Mouse (Mus musculus) forebrain, embryonic 11.5 days (tissue): ENCODE data around the gene Tnnt1. TPM values are rescaled to one million over a fixed set of nuclear protein-coding genes. Genes with fewer than 3 reads are reported as not detected.

Experiments used
- ATAC-seq: fragments of 200-750 bp; cut with Nextera tagmentation; replicated peaks from 2 replicates; pipeline ENCODE4 v1.8.0; 2017; ENCODE audit warnings: moderate TSS enrichment; ENCODE audit not compliant: low FRiP score
- DNase-seq: peaks from one replicate; pipeline ENCODE4 v3.0.0-alpha.2; 2017; ENCODE audit warnings: low spot score
- H3K27ac ChIP-seq: fragments of 300-500 bp; sonication (generic); 2 replicates; pipeline ENCODE4 v1.5.1; 2014; ENCODE audit warnings: low read depth, low read length
- H3K27me3 ChIP-seq: fragments of 300-500 bp; sonication (generic); 2 replicates; pipeline ENCODE4 v1.6.1; 2014; ENCODE audit warnings: mild to moderate bottlenecking, low read length, mixed read lengths; ENCODE audit not compliant: control insufficient read depth, insufficient read depth
- H3K36me3 ChIP-seq: fragments of 300-500 bp; sonication (generic); 2 replicates; pipeline ENCODE4 v1.6.1; 2014; ENCODE audit warnings: mild to moderate bottlenecking, low read length, moderate library complexity, mixed read lengths; ENCODE audit not compliant: control insufficient read depth, insufficient read depth
- H3K4me1 ChIP-seq: fragments of 300-500 bp; sonication (generic); replicated peaks from 2 replicates; pipeline ENCODE4 v1.6.1; 2014; ENCODE audit warnings: low read length, mixed read lengths; ENCODE audit not compliant: control insufficient read depth, insufficient read depth
- H3K4me2 ChIP-seq: fragments of 300-500 bp; sonication (generic); 2 replicates; pipeline ENCODE4 v1.6.1; 2014; ENCODE audit warnings: low read depth, mild to moderate bottlenecking, low read length, moderate library complexity, mixed read lengths; ENCODE audit not compliant: severe bottlenecking
- H3K4me3 ChIP-seq: fragments of 300-500 bp; sonication (generic); 2 replicates; pipeline ENCODE4 v1.5.1; 2014; ENCODE audit warnings: low read depth, low read length
- H3K9ac ChIP-seq: fragments of 300-500 bp; sonication (generic); 2 replicates; pipeline ENCODE4 v1.6.1; 2014; ENCODE audit warnings: low read length
- H3K9me3 ChIP-seq: fragments of 300-500 bp; sonication (generic); 2 replicates; pipeline ENCODE4 v1.6.1; 2016; ENCODE audit warnings: low read length, mixed read lengths; ENCODE audit not compliant: control insufficient read depth
- WGBS: fragments of 180-500 bp; shearing (Covaris S2); extraction: QIAGEN DNeasy Blood & Tissue Kit; methylation state at CpG from one replicate; pipeline ENCODE4 v1.1.7; 2014; 5-methylcytosine and 5-hydroxymethylcytosine counted together
- polyA plus RNA-seq: library from polyadenylated mRNA; unstranded; fragments of >200 nt; fragmentation: Nextera tagmentation; extraction: Ambion mirVana; gene quantifications from 2 replicates; pipeline ENCODE4 v1.2.1, GENCODE M21; 2014

Gene Tnnt1
- polyA plus RNA-seq, 1 experiment from 2014 or later: 4.2 TPM

GRCm38 (mm10) chr7:4503100-4503499 is 13.1 kb downstream of the Tnnt1 start:
- H3K36me3 ChIP-seq: no peaks in the 10 kb centered on the region
- no peak overlapping the region for H3K4me2 ChIP-seq
- H3K9me3 ChIP-seq: no peaks in the 10 kb centered on the region
- no peak overlapping the region for H3K4me3 ChIP-seq
- no peak overlapping the region for H3K27ac ChIP-seq
- WGBS: 77% methylated on average over 4 of the region's 4 CpGs
- peaks cover 20% of the 10 kb centered on the region for H3K4me1 ChIP-seq
- H3K9ac ChIP-seq: no peak overlapping the region
- ATAC-seq (no peak), DNase-seq (no peak)
- H3K27me3 ChIP-seq: no peaks in the 10 kb centered on the region

DNA sequence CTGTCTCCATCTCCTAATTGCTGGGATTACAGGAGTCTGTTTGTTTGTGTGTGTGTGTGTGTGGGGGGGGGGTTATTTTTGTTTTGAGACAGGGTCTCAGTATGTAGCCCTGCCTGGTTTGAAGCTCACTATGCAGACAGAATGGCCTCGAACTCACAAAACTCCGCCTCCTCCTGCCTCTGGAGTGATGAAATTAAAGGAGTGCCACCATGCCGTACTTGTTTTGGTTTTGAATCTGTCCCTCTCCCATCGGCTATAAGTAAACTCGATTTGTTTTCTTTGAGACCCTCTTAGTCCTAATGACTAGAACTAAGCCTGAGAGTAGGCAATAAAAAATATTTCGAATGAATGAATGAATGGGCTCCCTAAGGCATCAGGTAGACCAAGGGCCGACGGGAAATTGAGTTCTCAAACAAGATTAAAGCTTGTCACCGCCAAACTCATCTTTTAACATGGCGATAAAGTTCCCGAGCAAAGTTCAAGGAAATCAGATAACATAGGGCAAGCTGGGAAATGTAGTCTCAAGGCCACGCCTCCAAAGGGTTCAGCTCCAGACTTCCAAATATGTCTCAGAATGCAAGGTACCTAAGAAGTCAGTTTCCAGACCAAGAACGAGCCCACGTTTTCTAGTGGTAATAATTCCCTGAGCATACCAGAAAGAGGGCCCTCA is 13.6 kb downstream of the Tnnt1 start:
- Histone ChIP-seq H3K4me2 (peak overlapping the region; percentile 95), H3K27me3 (no peaks in the 10 kb centered on the region), H3K9ac (peak overlapping the region; percentile 85), H3K4me1 (peaks cover 20% of the 10 kb centered on the region), H3K27ac (no peak overlapping the region), H3K9me3 (no peaks in the 10 kb centered on the region), H3K36me3 (no peaks in the 10 kb centered on the region), H3K4me3 (peak overlapping the region; percentile 88)
- 16% methylated on average over 14 of the region's 14 CpGs for WGBS
- no peak for DNase-seq
- ATAC-seq: peak; percentile 7; the same call in 1 of the 2 replicates

DNA sequence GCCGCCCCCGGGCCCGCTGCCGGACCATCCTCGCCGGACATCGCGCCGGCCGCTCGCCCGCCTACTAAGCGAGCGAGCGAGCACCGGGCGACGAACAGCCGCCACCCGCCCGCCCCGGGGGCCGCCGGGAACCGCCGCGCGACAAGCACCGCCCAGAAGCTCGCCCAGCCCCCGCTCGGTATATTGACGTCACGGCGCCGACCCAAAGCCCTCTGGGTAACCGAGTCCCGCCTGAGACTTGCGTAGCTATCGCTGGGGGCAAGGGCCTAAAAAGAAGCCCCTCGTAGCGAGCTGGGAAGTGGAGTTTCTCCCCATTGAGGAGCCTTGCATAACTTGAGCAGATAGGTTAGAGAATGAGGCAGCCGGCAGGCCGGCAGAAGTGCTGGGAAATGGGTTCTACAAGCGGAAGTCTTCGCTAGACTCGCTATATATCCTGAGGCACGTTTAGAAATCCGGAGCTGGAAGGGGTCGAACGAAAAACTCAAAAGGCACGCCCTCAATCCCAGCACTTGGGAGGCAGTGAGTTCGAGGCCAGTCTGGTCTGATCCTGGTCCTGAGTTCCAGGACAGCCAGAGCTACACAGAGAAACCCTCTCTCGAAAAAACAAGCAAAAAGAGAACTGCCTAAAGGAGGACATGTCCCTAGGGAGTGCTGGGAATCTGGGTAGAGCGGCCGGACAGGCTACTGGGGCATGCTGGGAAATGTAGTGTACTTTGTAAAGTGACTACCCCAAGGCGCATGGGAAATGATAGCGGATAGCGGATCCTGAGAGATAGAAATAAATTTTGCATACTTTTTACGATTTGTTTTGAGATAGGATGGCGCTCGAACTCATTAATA is 14.4 kb downstream of the Tnnt1 start, which contains the start of gene Ppp1r12c:
TSS of gene Ppp1r12c (minus strand) at position 123 of the 840 bp plus-strand sequence.
- ATAC-seq: peak; percentile 95
- H3K4me2 ChIP-seq: peak within 1 kb of the TSS; percentile 95
- H3K27ac ChIP-seq: peak within 1 kb of the TSS; percentile 74
- H3K4me3 ChIP-seq: peak within 1 kb of the TSS; percentile 88
- WGBS: under 1% methylated on average over 56 of the region's 62 CpGs
- H3K4me1 ChIP-seq: peaks cover 20% of the 10 kb centered on the region
- no peaks in the 10 kb centered on the region for H3K9me3 ChIP-seq
- no peaks in the 10 kb centered on the region for H3K36me3 ChIP-seq
- H3K9ac ChIP-seq: peak within 1 kb of the TSS; percentile 85
- H3K27me3 ChIP-seq: no peaks in the 10 kb centered on the region
- peak; percentile 96 for DNase-seq

- Histone ChIP-seq H3K36me3 (no peaks in the 10 kb centered on the region; the same call in 1 of the 2 replicates), H3K4me1 (peaks cover 20% of the 10 kb centered on the region), H3K4me2 (peak overlapping the region; percentile 95), H3K4me3 (peak overlapping the region; percentile 88), H3K27me3 (no peaks in the 10 kb centered on the region), H3K9ac (peak overlapping the region; percentile 85), H3K27ac (peak overlapping the region; percentile 34; the same call in 1 of the 2 replicates), H3K9me3 (no peaks in the 10 kb centered on the region)
- peak; percentile 78 for DNase-seq
- peak; percentile 52 for ATAC-seq
- under 1% methylated on average over 52 of the region's 52 CpGs for WGBS
Observed at GRCm38 (mm10) chr7:4500892-4501471, 15.2 kb downstream of the Tnnt1 start.

- DNase-seq: no peak
- WGBS: 94% methylated on average over 4 of the region's 4 CpGs
- Histone ChIP-seq H3K36me3 (no peaks in the 10 kb centered on the region; the same call in 1 of the 2 replicates), H3K4me1 (peaks cover 20% of the 10 kb centered on the region), H3K9ac (peak overlapping the region; percentile 23), H3K27me3 (no peaks in the 10 kb centered on the region), H3K27ac (no peak overlapping the region), H3K4me2 (no peak overlapping the region), H3K4me3 (no peak overlapping the region), H3K9me3 (no peaks in the 10 kb centered on the region)
- no peak for ATAC-seq
Observed at GRCm38 (mm10) chr7:4499034-4499433, 17.1 kb downstream of the Tnnt1 start.

- Histone ChIP-seq H3K4me1 (peaks cover 20% of the 10 kb centered on the region), H3K36me3 (no peaks in the 10 kb centered on the region; the same call in 1 of the 2 replicates), H3K9me3 (no peaks in the 10 kb centered on the region), H3K4me2 (peak overlapping the region; percentile 39), H3K4me3 (no peak overlapping the region), H3K9ac (peak overlapping the region; percentile 29; the same call in 1 of the 2 replicates), H3K27me3 (no peaks in the 10 kb centered on the region), H3K27ac (no peak overlapping the region; the same call in 1 of the 2 replicates)
- DNase-seq (peak; percentile 71), ATAC-seq (peak; percentile 16; the same call in 1 of the 2 replicates)
- WGBS: 33% methylated on average over 9 of the region's 9 CpGs
Observed at GRCm38 (mm10) chr7:4498251-4498650, 17.9 kb downstream of the Tnnt1 start.

- H3K4me3 ChIP-seq: no peak overlapping the region
- peaks cover 20% of the 10 kb centered on the region for H3K4me1 ChIP-seq
- no peaks in the 10 kb centered on the region for H3K27me3 ChIP-seq
- H3K4me2 ChIP-seq: no peak overlapping the region
- DNase-seq (no peak), ATAC-seq (no peak)
- no peak overlapping the region for H3K27ac ChIP-seq
- 94% methylated on average over 9 of the region's 9 CpGs for WGBS
- H3K9me3 ChIP-seq: no peaks in the 10 kb centered on the region
- H3K9ac ChIP-seq: no peak overlapping the region
- H3K36me3 ChIP-seq: no peaks in the 10 kb centered on the region; the same call in 1 of the 2 replicates
Observed at GRCm38 (mm10) chr7:4497271-4497903, 18.8 kb downstream of the Tnnt1 start.

DNA sequence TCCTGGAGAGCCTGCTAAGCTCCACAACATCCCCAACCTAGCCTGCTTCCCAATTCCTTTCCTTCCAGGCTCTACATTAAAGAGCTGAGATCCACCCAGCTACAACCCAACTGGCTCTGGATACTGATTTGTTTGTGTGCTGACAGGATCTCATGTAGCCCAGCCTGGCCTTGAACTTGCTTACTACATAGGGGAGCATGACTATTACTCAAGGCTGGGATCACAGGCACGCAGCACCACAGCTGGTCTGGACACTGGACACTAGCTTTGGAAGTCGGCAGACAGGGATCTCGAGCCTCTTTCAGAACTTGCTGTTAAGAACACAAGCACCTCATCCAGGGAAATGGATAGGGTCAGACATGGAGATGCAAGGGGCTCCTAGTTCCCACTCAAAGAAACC is 19.7 kb downstream of the Tnnt1 start:
- no peaks in the 10 kb centered on the region for H3K9me3 ChIP-seq
- H3K36me3 ChIP-seq: no peaks in the 10 kb centered on the region; the same call in 1 of the 2 replicates
- ATAC-seq (no peak), DNase-seq (no peak)
- no peaks in the 10 kb centered on the region for H3K27me3 ChIP-seq
- WGBS: 95% methylated on average over 3 of the region's 3 CpGs
- H3K9ac ChIP-seq: no peak overlapping the region
- H3K4me2 ChIP-seq: no peak overlapping the region
- peaks cover 20% of the 10 kb centered on the region for H3K4me1 ChIP-seq
- H3K4me3 ChIP-seq: no peak overlapping the region
- H3K27ac ChIP-seq: no peak overlapping the region
